Mouse (Mus musculus): ENCODE measurements around the gene Krtap3-1. TPM values are rescaled to one million over a fixed set of nuclear protein-coding genes. Genes with fewer than 3 reads are reported as not detected.

Gene Krtap3-1
- polyA plus RNA-seq, 1 experiment from 2014 or later = not detected

GRCm38 (mm10) chr11:99574106-99574505, 7.7 kb upstream of the Krtap3-1 start:
- no peaks in the 10 kb centered on the region for H3K9me3 ChIP-seq
- peak overlapping the region; percentile 59 for H3K4me2 ChIP-seq
- no peaks in the 10 kb centered on the region for H3K36me3 ChIP-seq
- H3K9ac ChIP-seq = peak overlapping the region; percentile 47; the same call in 1 of the 2 replicates
- no peak for ATAC-seq (ENCODE audit: extremely low read depth, insufficient number of reproducible peaks, low FRiP score, low TSS enrichment)
- 0% methylated on average over 7 of the region's 7 CpGs for WGBS
- H3K4me3 ChIP-seq = peak overlapping the region; percentile 11; the same call in 1 of the 2 replicates
- no peaks in the 10 kb centered on the region for H3K4me1 ChIP-seq
- no peaks in the 10 kb centered on the region for H3K27me3 ChIP-seq (replicated peaks)
- no peak overlapping the region for H3K27ac ChIP-seq (replicated peaks)

GRCm38 (mm10) chr11:99573164-99573563, 6.7 kb upstream of the Krtap3-1 start:
- 64% methylated on average over 4 of the region's 4 CpGs for WGBS
- no peak for ATAC-seq (ENCODE audit: extremely low read depth, insufficient number of reproducible peaks, low FRiP score, low TSS enrichment)
- Histone ChIP-seq H3K4me2 (no peak overlapping the region), H3K27me3 (replicated peaks) (no peaks in the 10 kb centered on the region), H3K4me1 (no peaks in the 10 kb centered on the region), H3K4me3 (no peak overlapping the region), H3K27ac (replicated peaks) (no peak overlapping the region), H3K9me3 (no peaks in the 10 kb centered on the region), H3K36me3 (no peaks in the 10 kb centered on the region), H3K9ac (no peak overlapping the region)

GRCm38 (mm10) chr11:99562580-99562979, 3.9 kb downstream of the Krtap3-1 start:
- no peak for ATAC-seq (ENCODE audit: extremely low read depth, insufficient number of reproducible peaks, low FRiP score, low TSS enrichment)
- no peaks in the 10 kb centered on the region for H3K36me3 ChIP-seq
- H3K27ac ChIP-seq (replicated peaks) = no peak overlapping the region
- H3K9ac ChIP-seq = no peak overlapping the region
- peaks cover 4% of the 10 kb centered on the region; the same call in 1 of the 2 replicates for H3K4me1 ChIP-seq
- H3K4me2 ChIP-seq = no peak overlapping the region
- WGBS = 74% methylated on average over 6 of the region's 6 CpGs
- no peak overlapping the region for H3K4me3 ChIP-seq
- H3K27me3 ChIP-seq (replicated peaks) = no peaks in the 10 kb centered on the region
- no peaks in the 10 kb centered on the region for H3K9me3 ChIP-seq

DNA sequence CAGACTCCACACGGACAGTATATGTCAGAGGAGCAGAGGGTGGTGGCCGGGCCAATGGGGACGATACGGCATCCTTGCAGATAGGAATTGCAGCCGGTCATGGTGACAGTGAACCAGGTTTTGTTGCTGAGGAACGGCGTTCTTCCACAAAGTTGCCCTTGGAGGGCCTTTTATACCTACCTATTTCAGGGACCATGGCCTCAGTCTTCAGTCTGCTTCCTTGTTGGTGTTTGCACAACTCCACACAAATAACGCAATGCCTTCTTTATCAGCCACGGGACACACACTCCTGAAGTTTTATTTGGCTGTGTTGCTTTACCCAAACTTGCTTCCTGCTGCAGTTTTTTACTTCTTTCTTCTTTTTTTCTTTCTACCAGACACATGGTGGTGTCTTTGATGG, 7.1 kb downstream of the Krtap3-1 start, which contains the start of gene Gm11939:
Gene Gm11939 (minus strand): TSS at position 101 of the 400 bp plus-strand sequence.
- Histone ChIP-seq H3K27me3 (replicated peaks) (no peaks in the 10 kb centered on the region), H3K27ac (replicated peaks) (no peak within 1 kb of the TSS), H3K4me3 (no peak within 1 kb of the TSS), H3K9ac (no peak within 1 kb of the TSS), H3K36me3 (no peaks in the 10 kb centered on the region), H3K4me1 (peaks cover 4% of the 10 kb centered on the region; the same call in 1 of the 2 replicates), H3K4me2 (no peak within 1 kb of the TSS), H3K9me3 (no peaks in the 10 kb centered on the region)
- no peak for ATAC-seq (ENCODE audit: extremely low read depth, insufficient number of reproducible peaks, low FRiP score, low TSS enrichment)
- 81% methylated on average over 9 of the region's 9 CpGs for WGBS

GRCm38 (mm10) chr11:99557976-99558745, 8.3 kb downstream of the Krtap3-1 start:
- Histone ChIP-seq H3K36me3 (no peaks in the 10 kb centered on the region), H3K27me3 (replicated peaks) (no peaks in the 10 kb centered on the region), H3K9ac (no peak overlapping the region), H3K9me3 (no peaks in the 10 kb centered on the region), H3K4me2 (no peak overlapping the region), H3K4me1 (peaks cover 4% of the 10 kb centered on the region; the same call in 1 of the 2 replicates), H3K4me3 (no peak overlapping the region), H3K27ac (replicated peaks) (no peak overlapping the region)
- ATAC-seq (ENCODE audit: extremely low read depth, insufficient number of reproducible peaks, low FRiP score, low TSS enrichment) = no peak
- WGBS = 68% methylated on average over 3 of the region's 3 CpGs

GRCm38 (mm10) chr11:99556753-99557152, 9.7 kb downstream of the Krtap3-1 start, which contains the start of gene Krtap3-2:
Gene Krtap3-2 (minus strand): TSS chr11:99556853.
- Histone ChIP-seq H3K9me3 (no peaks in the 10 kb centered on the region), H3K27ac (replicated peaks) (no peak within 1 kb of the TSS), H3K4me1 (peaks cover 4% of the 10 kb centered on the region; the same call in 1 of the 2 replicates), H3K36me3 (no peaks in the 10 kb centered on the region), H3K27me3 (replicated peaks) (no peaks in the 10 kb centered on the region), H3K4me2 (no peak within 1 kb of the TSS), H3K4me3 (no peak within 1 kb of the TSS), H3K9ac (no peak within 1 kb of the TSS)
- WGBS = 62% methylated on average over 2 of the region's 2 CpGs
- no peak for ATAC-seq (ENCODE audit: extremely low read depth, insufficient number of reproducible peaks, low FRiP score, low TSS enrichment)

DNA sequence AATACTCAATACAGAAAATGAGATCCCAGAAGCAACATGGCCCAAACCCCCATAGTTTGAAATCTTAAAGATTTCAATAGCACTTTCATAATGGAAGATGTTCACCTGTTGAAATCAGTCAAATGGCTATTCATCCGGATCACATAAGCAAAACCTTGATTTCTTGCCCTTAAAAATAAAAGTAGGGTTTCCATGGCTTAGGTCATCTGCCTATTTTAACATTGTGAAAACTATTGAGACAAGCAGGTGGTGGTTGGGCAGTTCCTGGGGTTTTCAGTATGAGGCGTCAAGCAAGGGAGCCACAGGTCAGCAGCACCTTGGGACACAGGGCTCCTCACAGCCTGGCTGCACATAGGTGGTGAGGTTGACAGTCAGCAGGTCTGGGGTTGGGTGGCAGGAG, 10.2 kb downstream of the Krtap3-1 start:
- no peak overlapping the region for H3K9ac ChIP-seq
- H3K9me3 ChIP-seq = no peaks in the 10 kb centered on the region
- WGBS = 77% methylated on average over 2 of the region's 2 CpGs

DNA sequence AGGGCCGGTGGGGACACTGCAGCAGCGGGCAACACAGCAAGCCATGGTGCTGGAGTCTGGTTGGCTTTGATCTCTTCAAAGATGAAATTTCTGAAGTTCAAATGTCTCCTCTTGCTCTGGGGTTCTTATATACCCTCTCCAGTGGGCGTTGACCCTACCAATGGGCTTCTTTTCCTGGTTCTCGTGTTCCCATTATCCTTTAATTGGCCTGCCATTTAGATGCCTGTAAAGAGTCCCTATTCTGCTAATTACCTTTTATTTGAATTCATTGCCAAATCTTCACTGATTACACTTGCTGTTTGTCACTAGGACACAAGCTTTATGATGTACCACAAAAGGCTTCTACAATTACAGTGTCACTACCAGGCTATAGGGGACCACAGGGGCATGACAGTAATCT, 15.7 kb downstream of the Krtap3-1 start, which contains the start of gene Krtap3-3:
Gene Krtap3-3 (minus strand): TSS at position 101 of the 400 bp plus-strand sequence.
- Histone ChIP-seq H3K4me3 (no peak within 1 kb of the TSS), H3K4me1 (no peaks in the 10 kb centered on the region), H3K27ac (replicated peaks) (no peak within 1 kb of the TSS), H3K27me3 (replicated peaks) (no peaks in the 10 kb centered on the region), H3K4me2 (no peak within 1 kb of the TSS), H3K9ac (no peak within 1 kb of the TSS), H3K9me3 (peaks cover 3% of the 10 kb centered on the region; the same call in 1 of the 2 replicates), H3K36me3 (no peaks in the 10 kb centered on the region)
- ATAC-seq (ENCODE audit: extremely low read depth, insufficient number of reproducible peaks, low FRiP score, low TSS enrichment) = no peak
- 57% methylated on average over 4 of the region's 4 CpGs for WGBS

More for the DNA sequence above, 10.2 kb downstream of the Krtap3-1 start:
- Histone ChIP-seq H3K4me1 (peaks cover 4% of the 10 kb centered on the region; the same call in 1 of the 2 replicates), H3K4me3 (no peak overlapping the region), H3K36me3 (no peaks in the 10 kb centered on the region), H3K4me2 (no peak overlapping the region), H3K27ac (replicated peaks) (no peak overlapping the region), H3K27me3 (replicated peaks) (no peaks in the 10 kb centered on the region)
- no peak for ATAC-seq (ENCODE audit: extremely low read depth, insufficient number of reproducible peaks, low FRiP score, low TSS enrichment)

DNA sequence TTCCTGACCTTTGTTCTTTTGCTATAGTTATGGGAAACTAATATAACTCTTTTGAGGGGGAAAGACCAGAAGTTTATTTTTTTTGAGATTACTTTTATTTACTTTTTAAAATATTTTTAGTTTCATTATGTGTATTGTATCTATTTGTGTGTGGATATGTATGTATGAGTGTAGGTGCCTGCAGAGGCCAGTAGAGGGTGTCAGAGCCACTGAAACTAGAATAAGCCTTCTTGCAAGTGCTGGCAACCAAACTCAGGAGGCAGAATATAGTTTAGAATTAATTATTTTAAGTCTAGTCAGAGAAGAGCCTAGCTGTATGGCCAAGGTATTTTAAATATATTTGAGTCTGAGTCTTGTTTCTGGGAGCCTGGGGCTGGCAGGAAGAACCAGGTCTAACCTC, 18.5 kb downstream of the Krtap3-1 start:
- H3K4me1 ChIP-seq = no peaks in the 10 kb centered on the region
- H3K27me3 ChIP-seq (replicated peaks) = no peaks in the 10 kb centered on the region
- H3K27ac ChIP-seq (replicated peaks) = no peak overlapping the region
- H3K36me3 ChIP-seq = no peaks in the 10 kb centered on the region
- ATAC-seq (ENCODE audit: extremely low read depth, insufficient number of reproducible peaks, low FRiP score, low TSS enrichment) = no peak
- peaks cover 3% of the 10 kb centered on the region; the same call in 1 of the 2 replicates for H3K9me3 ChIP-seq
- no peak overlapping the region for H3K4me3 ChIP-seq
- H3K4me2 ChIP-seq = no peak overlapping the region
- H3K9ac ChIP-seq = no peak overlapping the region

- Histone ChIP-seq H3K4me2 (peak overlapping the region; percentile 37), H3K27me3 (replicated peaks) (no peaks in the 10 kb centered on the region), H3K9ac (no peak overlapping the region), H3K27ac (replicated peaks) (no peak overlapping the region), H3K36me3 (no peaks in the 10 kb centered on the region), H3K4me1 (no peaks in the 10 kb centered on the region), H3K4me3 (no peak overlapping the region), H3K9me3 (no peaks in the 10 kb centered on the region)
- ATAC-seq (ENCODE audit: extremely low read depth, insufficient number of reproducible peaks, low FRiP score, low TSS enrichment) = no peak
- WGBS = 49% methylated on average over 9 of the region's 9 CpGs
Measured at GRCm38 (mm10) chr11:99539721-99540120, 26.7 kb downstream of the Krtap3-1 start.

- Histone ChIP-seq H3K4me3 (no peak within 1 kb of the TSS), H3K9ac (no peak within 1 kb of the TSS), H3K4me2 (no peak within 1 kb of the TSS), H3K36me3 (no peaks in the 10 kb centered on the region), H3K27me3 (replicated peaks) (no peaks in the 10 kb centered on the region), H3K4me1 (no peaks in the 10 kb centered on the region), H3K27ac (replicated peaks) (no peak within 1 kb of the TSS), H3K9me3 (no peaks in the 10 kb centered on the region)
- ATAC-seq (ENCODE audit: extremely low read depth, insufficient number of reproducible peaks, low FRiP score, low TSS enrichment) = no peak
- WGBS = 73% methylated on average over 13 of the region's 13 CpGs
Measured at GRCm38 (mm10) chr11:99521288-99521860, 45.1 kb downstream of the Krtap3-1 start, which contains the start of gene Krt39. Gene Krt39 (minus strand): TSS chr11:99521338.

All from heart, embryonic 13.5 days (tissue).